Mouse (Mus musculus): ENCODE data around the gene Slc39a8. TPM values are rescaled to one million over a fixed set of nuclear protein-coding genes. Genes with fewer than 3 reads are reported as not detected.

Slc39a8 gene
- total and polyA plus RNA-seq, 3 experiments: 19.8 to 21.5 TPM; not detected in 1

DNA sequence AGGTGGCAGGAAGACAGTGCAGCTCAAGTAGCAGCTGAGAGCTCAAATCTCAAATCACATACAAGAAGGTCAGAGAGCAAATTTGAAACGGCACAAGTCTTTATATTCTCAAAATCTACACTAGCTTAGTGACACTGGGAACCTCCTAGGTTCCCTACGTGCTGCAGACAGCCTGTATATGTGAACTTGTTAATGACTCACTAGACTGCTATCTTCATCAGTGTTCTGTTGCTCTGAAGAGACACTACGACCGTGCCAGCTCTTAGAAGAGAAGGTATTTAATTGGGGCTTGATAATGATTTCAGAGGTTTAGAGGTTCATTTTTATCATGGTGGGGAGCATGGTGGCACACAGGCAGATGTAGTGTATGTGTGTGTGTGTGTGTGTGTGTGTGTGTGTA is 94.2 kb downstream of the Slc39a8 start:
- H3K27me3 ChIP-seq (ENCODE audit: control insufficient read depth in 1 of 2, insufficient read depth in 2 of 2, low read length in 2 of 2): no peaks in the 10 kb centered on the region; a peak in 1 of 4 replicates
- H3K4me1 ChIP-seq (ENCODE audit: control insufficient read depth in 1 of 2, insufficient read depth in 2 of 2, low read length in 2 of 2): no peaks in the 10 kb centered on the region
- no peaks in the 10 kb centered on the region for H3K79me2 ChIP-seq (ENCODE audit: control insufficient read depth, insufficient read depth, low read length, poor library complexity)
- H3K9ac ChIP-seq (ENCODE audit: control insufficient read depth, low read depth, low read length, poor library complexity, severe bottlenecking): no peak overlapping the region
- H3K9me3 ChIP-seq (replicated peaks; ENCODE audit: insufficient read depth, low read length): no peaks in the 10 kb centered on the region
- no peak for DNase-seq (ENCODE audit: low read depth, low spot score)
- no peak overlapping the region for H3K4me3 ChIP-seq (ENCODE audit: control insufficient read depth in 1 of 2, insufficient read depth in 1 of 2, low read depth in 2 of 2, low read length in 2 of 2)
- no peak overlapping the region for H3K27ac ChIP-seq (ENCODE audit: control insufficient read depth, low read depth, low read length)
- H3K36me3 ChIP-seq (ENCODE audit: control insufficient read depth in 1 of 2, insufficient read depth in 2 of 2, low read length in 2 of 2): no peaks in the 10 kb centered on the region
- TF ChIP-seq ZMIZ1 (IDR thresholded peaks at IDR 0.05; ENCODE audit: low read depth, low read length) (no peak), EP300 (IDR thresholded peaks at IDR 0.05; ENCODE audit: low read depth in 1 of 2, low read length in 2 of 2) (no peak), SIN3A (IDR thresholded peaks at IDR 0.05; ENCODE audit: low read length) (no peak), MAX (IDR thresholded peaks at IDR 0.05; ENCODE audit: low read length) (no peak), E2F4 (IDR thresholded peaks at IDR 0.05; ENCODE audit: borderline replicate concordance, low read depth, low read length) (no peak), MAZ (IDR thresholded peaks at IDR 0.05; ENCODE audit: low read depth, low read length) (no peak)

GRCm38 (mm10) chr3:135926729-135927128 is 101.7 kb downstream of the Slc39a8 start:
- TF ChIP-seq SMC3 (IDR thresholded peaks at IDR 0.05; ENCODE audit: low read depth, low read length) (peak; percentile 48), RAD21 (IDR thresholded peaks at IDR 0.05; ENCODE audit: low read depth, low read length) (peak; percentile 30), TAL1 (IDR thresholded peaks at IDR 0.05; ENCODE audit: low read length) (no peak), CTCF (IDR thresholded peaks at IDR 0.05 in 2 of 3, conservative IDR thresholded peaks at IDR 0.05 in 1 of 3; ENCODE audit: control insufficient read depth in 1 of 3, insufficient read depth in 1 of 3, low read depth in 2 of 3, low read length in 3 of 3, poor library complexity in 1 of 3, severe bottlenecking in 1 of 3) (peak in 2 of 3 experiments; percentile 29 to 49; a peak in 3 of 6 replicates)
- H3K4me1 ChIP-seq (ENCODE audit: control insufficient read depth in 1 of 2, insufficient read depth in 2 of 2, low read length in 2 of 2): no peaks in the 10 kb centered on the region
- DNase-seq (ENCODE audit: low read depth, low spot score): peak; percentile 32

GRCm38 (mm10) chr3:135928184-135928583 is 103.1 kb downstream of the Slc39a8 start:
- Histone ChIP-seq H3K9me3 (replicated peaks; ENCODE audit: insufficient read depth, low read length) (no peaks in the 10 kb centered on the region), H3K4me1 (ENCODE audit: control insufficient read depth in 1 of 2, insufficient read depth in 2 of 2, low read length in 2 of 2) (no peaks in the 10 kb centered on the region), H3K79me2 (ENCODE audit: control insufficient read depth, insufficient read depth, low read length, poor library complexity) (no peaks in the 10 kb centered on the region), H3K4me3 (ENCODE audit: control insufficient read depth in 1 of 2, insufficient read depth in 1 of 2, low read depth in 2 of 2, low read length in 2 of 2) (no peak overlapping the region), H3K27ac (ENCODE audit: control insufficient read depth, low read depth, low read length) (no peak overlapping the region), H3K27me3 (ENCODE audit: control insufficient read depth in 1 of 2, insufficient read depth in 2 of 2, low read length in 2 of 2) (peaks cover 0 to 9% of the 10 kb centered on the region in 2 experiments; a peak in 1 of 4 replicates), H3K36me3 (ENCODE audit: control insufficient read depth in 1 of 2, insufficient read depth in 2 of 2, low read length in 2 of 2) (no peaks in the 10 kb centered on the region), H3K9ac (ENCODE audit: control insufficient read depth, low read depth, low read length, poor library complexity, severe bottlenecking) (no peak overlapping the region)
- TF ChIP-seq EP300 (IDR thresholded peaks at IDR 0.05; ENCODE audit: low read depth in 1 of 2, low read length in 2 of 2) (no peak), SMC3 (IDR thresholded peaks at IDR 0.05; ENCODE audit: low read depth, low read length) (peak; percentile 65), POLR2AphosphoS5 (IDR thresholded peaks at IDR 0.05; ENCODE audit: borderline replicate concordance, low read depth, low read length) (no peak), RAD21 (IDR thresholded peaks at IDR 0.05; ENCODE audit: low read depth, low read length) (peak; percentile 21), ZMIZ1 (IDR thresholded peaks at IDR 0.05; ENCODE audit: low read depth, low read length) (no peak), CTCF (IDR thresholded peaks at IDR 0.05 in 2 of 3, conservative IDR thresholded peaks at IDR 0.05 in 1 of 3; ENCODE audit: control insufficient read depth in 1 of 3, insufficient read depth in 1 of 3, low read depth in 2 of 3, low read length in 3 of 3, poor library complexity in 1 of 3, severe bottlenecking in 1 of 3) (peak; percentile 12 to 56 (median 48); a peak in 4 of 6 replicates), ELF1 (IDR thresholded peaks at IDR 0.05; ENCODE audit: low read depth, low read length) (no peak)
- peak; percentile 23 for DNase-seq (ENCODE audit: low read depth, low spot score)

More at GRCm38 (mm10) chr3:135926729-135927128, 101.7 kb downstream of the Slc39a8 start:
- Histone ChIP-seq H3K36me3 (ENCODE audit: control insufficient read depth in 1 of 2, insufficient read depth in 2 of 2, low read length in 2 of 2) (no peaks in the 10 kb centered on the region), H3K9me3 (replicated peaks; ENCODE audit: insufficient read depth, low read length) (no peaks in the 10 kb centered on the region), H3K9ac (ENCODE audit: control insufficient read depth, low read depth, low read length, poor library complexity, severe bottlenecking) (no peak overlapping the region), H3K79me2 (ENCODE audit: control insufficient read depth, insufficient read depth, low read length, poor library complexity) (no peaks in the 10 kb centered on the region), H3K27me3 (ENCODE audit: control insufficient read depth in 1 of 2, insufficient read depth in 2 of 2, low read length in 2 of 2) (peaks cover 0 to 1% of the 10 kb centered on the region in 2 experiments; a peak in 1 of 4 replicates), H3K4me3 (ENCODE audit: control insufficient read depth in 1 of 2, insufficient read depth in 1 of 2, low read depth in 2 of 2, low read length in 2 of 2) (no peak overlapping the region), H3K27ac (ENCODE audit: control insufficient read depth, low read depth, low read length) (no peak overlapping the region)
